Mouse (Mus musculus) midbrain, embryonic 16.5 days (tissue): Measurements from ENCODE around the gene Kctd18. TPM values are rescaled to one million over a fixed set of nuclear protein-coding genes. Genes with fewer than 3 reads are reported as not detected.

Experiments used
- ATAC-seq: fragments of 200-750 bp; cut with Nextera tagmentation; 2 replicates; pipeline ENCODE4 v1.8.0; 2017; ENCODE audit warnings: moderate TSS enrichment
- H3K27ac ChIP-seq: fragments of 300-500 bp; sonication (generic); 2 replicates; pipeline ENCODE4 v1.5.1; 2014; ENCODE audit warnings: mild to moderate bottlenecking, low read length, mixed read lengths
- H3K27me3 ChIP-seq: fragments of 300-500 bp; sonication (generic); 2 replicates; pipeline ENCODE4 v1.6.1; 2014; ENCODE audit warnings: low read depth, low read length, mixed read lengths; ENCODE audit not compliant: control insufficient read depth, insufficient read depth
- H3K36me3 ChIP-seq: fragments of 300-500 bp; sonication (generic); 2 replicates; pipeline ENCODE4 v1.6.1; 2014; ENCODE audit warnings: mild to moderate bottlenecking, low read length, moderate library complexity, mixed read lengths; ENCODE audit not compliant: control insufficient read depth, insufficient read depth
- H3K4me1 ChIP-seq: fragments of 300-500 bp; sonication (generic); 2 replicates; pipeline ENCODE4 v1.6.1; 2014; ENCODE audit warnings: mild to moderate bottlenecking, low read length, mixed read lengths; ENCODE audit not compliant: control insufficient read depth, insufficient read depth
- H3K4me2 ChIP-seq: fragments of 300-500 bp; sonication (generic); 2 replicates; pipeline ENCODE4 v1.6.1; 2014; ENCODE audit warnings: mild to moderate bottlenecking, low read length, mixed read lengths
- H3K4me3 ChIP-seq: fragments of 300-500 bp; sonication (generic); 2 replicates; pipeline ENCODE4 v1.5.1; 2014; ENCODE audit warnings: low read depth, mild to moderate bottlenecking, low read length, moderate library complexity, mixed read lengths
- H3K9ac ChIP-seq: fragments of 300-500 bp; sonication (generic); 2 replicates; pipeline ENCODE4 v1.6.1; 2014; ENCODE audit warnings: low read depth, low read length, mixed read lengths
- H3K9me3 ChIP-seq: fragments of 300-500 bp; sonication (generic); replicated peaks from 2 replicates; pipeline ENCODE4 v1.6.1; 2014; ENCODE audit warnings: mild to moderate bottlenecking, low read length, mixed read lengths; ENCODE audit not compliant: control insufficient read depth, poor library complexity, severe bottlenecking
- WGBS: fragments of 180-500 bp; shearing (Covaris S2); extraction: QIAGEN DNeasy Blood & Tissue Kit; methylation state at CpG from one replicate; pipeline ENCODE4 v1.1.7; 2014; 5-methylcytosine and 5-hydroxymethylcytosine counted together
- polyA plus RNA-seq: library from polyadenylated mRNA; unstranded; fragments of >200 nt; fragmentation: Nextera tagmentation; extraction: Ambion mirVana; gene quantifications from 2 replicates; pipeline ENCODE4 v1.2.1, GENCODE M21; 2015

The Kctd18 gene
- polyA plus RNA-seq = 31.3 and 34.5 TPM in 2 replicates

DNA sequence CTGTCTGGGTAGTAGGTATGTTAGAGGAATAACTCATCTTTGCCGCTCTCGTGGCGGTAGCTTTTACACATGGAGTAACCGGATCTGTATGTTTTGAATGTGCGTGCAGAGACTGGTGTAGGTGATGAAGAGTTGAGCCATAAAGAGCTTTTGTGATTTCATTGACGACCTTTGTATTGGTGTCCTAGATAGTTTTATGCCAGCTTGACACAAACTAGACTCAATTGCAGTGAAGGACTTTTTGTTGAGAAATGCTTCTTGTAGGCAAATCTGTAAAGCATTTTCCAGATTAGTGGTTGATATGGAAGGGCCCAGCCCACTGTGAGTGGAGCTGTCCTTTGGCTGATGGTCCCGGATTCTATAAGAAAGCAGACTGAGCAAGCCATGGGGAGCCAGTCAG, at the start of gene Kctd18:
TSS of gene Kctd18 (minus strand) at position 101 of the 400 bp plus-strand sequence.
- no peak within 1 kb of the TSS for H3K4me2 ChIP-seq
- H3K4me3 ChIP-seq = no peak within 1 kb of the TSS
- H3K9me3 ChIP-seq = no peaks in the 10 kb centered on the region
- 96% methylated on average over 7 of the region's 7 CpGs for WGBS
- H3K9ac ChIP-seq = no peak within 1 kb of the TSS
- no peak for ATAC-seq
- H3K27me3 ChIP-seq = no peaks in the 10 kb centered on the region
- no peaks in the 10 kb centered on the region for H3K4me1 ChIP-seq
- no peaks in the 10 kb centered on the region for H3K36me3 ChIP-seq
- H3K27ac ChIP-seq = no peak within 1 kb of the TSS

DNA sequence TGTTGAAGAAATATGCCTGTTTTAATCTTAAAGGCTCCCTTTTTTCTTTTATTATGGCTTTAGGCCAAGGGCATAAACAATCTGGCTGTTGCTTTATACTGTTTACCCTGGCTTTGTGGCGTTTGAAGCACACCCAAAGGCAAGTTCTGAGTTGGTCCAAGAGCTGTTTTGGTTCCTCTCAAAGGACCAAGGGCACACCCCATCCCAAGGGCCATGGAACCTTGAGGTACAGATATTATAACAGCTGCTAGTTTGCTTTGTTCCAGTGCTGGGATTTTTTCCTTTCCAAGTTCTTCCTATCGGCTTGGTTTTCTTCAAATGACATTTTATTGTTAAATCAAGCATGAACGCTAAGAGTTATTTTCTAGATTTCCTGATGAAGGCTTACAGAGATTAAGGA, 46.9 kb upstream of the Kctd18 start:
- Histone ChIP-seq H3K27ac (no peak overlapping the region), H3K27me3 (no peaks in the 10 kb centered on the region), H3K4me1 (no peaks in the 10 kb centered on the region), H3K36me3 (no peaks in the 10 kb centered on the region), H3K4me2 (no peak overlapping the region), H3K4me3 (no peak overlapping the region), H3K9me3 (no peaks in the 10 kb centered on the region), H3K9ac (no peak overlapping the region)
- no peak for ATAC-seq
- 74% methylated on average over 3 of the region's 3 CpGs for WGBS

GRCm38 (mm10) chr1:58065151-58065550, 46.4 kb upstream of the Kctd18 start:
- H3K27ac ChIP-seq = no peak overlapping the region
- no peaks in the 10 kb centered on the region for H3K9me3 ChIP-seq
- no peaks in the 10 kb centered on the region for H3K27me3 ChIP-seq
- WGBS = 85% methylated on average over 5 of the region's 5 CpGs
- H3K9ac ChIP-seq = no peak overlapping the region
- no peak for ATAC-seq
- H3K4me1 ChIP-seq = no peaks in the 10 kb centered on the region
- H3K4me3 ChIP-seq = no peak overlapping the region
- no peak overlapping the region for H3K4me2 ChIP-seq
- H3K36me3 ChIP-seq = no peaks in the 10 kb centered on the region

DNA sequence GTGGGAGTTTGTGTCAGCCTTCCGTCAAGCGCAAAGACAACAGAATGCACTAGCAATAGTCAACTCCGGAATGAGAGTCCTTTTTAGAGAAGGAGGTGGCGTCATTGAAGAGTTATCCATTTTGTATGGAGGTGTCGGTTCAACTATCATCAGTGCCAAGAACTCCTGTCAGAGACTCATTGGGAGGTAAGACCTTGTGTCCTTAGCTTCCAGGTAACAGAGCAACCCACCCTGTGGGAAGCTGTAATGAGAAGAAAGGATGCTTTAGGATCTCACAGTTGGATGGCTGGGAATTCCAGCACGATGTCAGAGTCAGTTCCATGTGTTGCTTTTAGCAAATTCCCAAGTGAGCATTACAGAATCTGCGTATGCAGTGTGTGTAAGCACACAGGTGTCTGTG, 43.4 kb upstream of the Kctd18 start:
- WGBS = 89% methylated on average over 7 of the region's 7 CpGs
- Histone ChIP-seq H3K4me2 (no peak overlapping the region), H3K4me3 (no peak overlapping the region), H3K9me3 (no peaks in the 10 kb centered on the region), H3K4me1 (no peaks in the 10 kb centered on the region; the same call in 1 of the 2 replicates), H3K27me3 (no peaks in the 10 kb centered on the region), H3K27ac (no peak overlapping the region), H3K9ac (no peak overlapping the region), H3K36me3 (no peaks in the 10 kb centered on the region)
- no peak for ATAC-seq

- no peak for ATAC-seq
- Histone ChIP-seq H3K9me3 (no peaks in the 10 kb centered on the region), H3K27me3 (no peaks in the 10 kb centered on the region), H3K27ac (no peak overlapping the region), H3K4me3 (no peak overlapping the region), H3K4me2 (no peak overlapping the region), H3K9ac (no peak overlapping the region), H3K36me3 (no peaks in the 10 kb centered on the region), H3K4me1 (no peaks in the 10 kb centered on the region; the same call in 1 of the 2 replicates)
- WGBS = 95% methylated on average over 4 of the region's 4 CpGs
Observed at GRCm38 (mm10) chr1:58058846-58059245, 40.1 kb upstream of the Kctd18 start.

- WGBS = 79% methylated on average over 11 of the region's 11 CpGs
- no peaks in the 10 kb centered on the region for H3K27me3 ChIP-seq
- H3K4me1 ChIP-seq = no peaks in the 10 kb centered on the region; the same call in 1 of the 2 replicates
- no peak overlapping the region for H3K9ac ChIP-seq
- no peak overlapping the region for H3K4me2 ChIP-seq
- H3K27ac ChIP-seq = no peak overlapping the region
- no peaks in the 10 kb centered on the region for H3K9me3 ChIP-seq
- peak; percentile 36; the same call in 1 of the 2 replicates for ATAC-seq
- H3K36me3 ChIP-seq = no peaks in the 10 kb centered on the region
- H3K4me3 ChIP-seq = no peak overlapping the region
Observed at GRCm38 (mm10) chr1:58056939-58057338, 38.2 kb upstream of the Kctd18 start.

- Histone ChIP-seq H3K9me3 (no peaks in the 10 kb centered on the region), H3K36me3 (no peaks in the 10 kb centered on the region), H3K27ac (no peak overlapping the region), H3K4me3 (no peak overlapping the region), H3K9ac (no peak overlapping the region), H3K4me1 (no peaks in the 10 kb centered on the region; the same call in 1 of the 2 replicates), H3K4me2 (no peak overlapping the region), H3K27me3 (no peaks in the 10 kb centered on the region)
- 80% methylated on average over 13 of the region's 13 CpGs for WGBS
- ATAC-seq = peak; percentile 39; the same call in 1 of the 2 replicates
Observed at GRCm38 (mm10) chr1:58056074-58056807, 37.5 kb upstream of the Kctd18 start.

DNA sequence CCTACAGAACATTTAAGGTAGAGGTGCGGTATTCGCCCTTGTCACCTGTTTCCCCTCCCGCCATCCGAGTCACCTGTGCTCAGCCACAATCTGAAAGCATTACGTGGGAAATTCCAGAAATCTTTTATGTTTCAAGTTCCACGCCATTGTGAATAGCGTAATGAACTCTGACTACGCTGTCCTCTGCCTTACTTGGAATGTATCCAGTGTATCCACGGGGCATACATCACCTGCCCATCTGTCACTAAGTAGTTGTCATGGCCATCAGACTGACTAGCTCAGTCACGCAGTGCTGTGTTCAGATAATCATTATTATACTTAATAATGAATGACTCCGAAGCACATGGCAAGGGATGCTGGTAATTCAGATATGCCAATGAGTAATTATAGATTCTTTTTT, 36.8 kb upstream of the Kctd18 start:
- H3K27ac ChIP-seq = no peak overlapping the region
- ATAC-seq = no peak; the same call in 1 of the 2 replicates
- H3K9ac ChIP-seq = no peak overlapping the region
- H3K36me3 ChIP-seq = no peaks in the 10 kb centered on the region
- no peaks in the 10 kb centered on the region for H3K27me3 ChIP-seq
- no peak overlapping the region for H3K4me3 ChIP-seq
- no peaks in the 10 kb centered on the region for H3K9me3 ChIP-seq
- 79% methylated on average over 11 of the region's 11 CpGs for WGBS
- no peaks in the 10 kb centered on the region; the same call in 1 of the 2 replicates for H3K4me1 ChIP-seq
- H3K4me2 ChIP-seq = no peak overlapping the region

GRCm38 (mm10) chr1:58049126-58049525, 30.4 kb upstream of the Kctd18 start:
- Histone ChIP-seq H3K4me3 (no peak overlapping the region), H3K9ac (no peak overlapping the region), H3K4me2 (no peak overlapping the region), H3K27ac (no peak overlapping the region), H3K36me3 (no peaks in the 10 kb centered on the region), H3K27me3 (no peaks in the 10 kb centered on the region), H3K9me3 (no peaks in the 10 kb centered on the region), H3K4me1 (no peaks in the 10 kb centered on the region; the same call in 1 of the 2 replicates)
- 86% methylated on average over 5 of the region's 5 CpGs for WGBS
- ATAC-seq = no peak
